Mouse (Mus musculus) thymus, adult 2 months (tissue): ENCODE measurements around the gene Arhgef7.

Experiments
- CTCF ChIP-seq: fragments of 200-500 bp; IDR thresholded peaks from 2 replicates; pipeline ENCODE4 v1.5.1; 2012; ENCODE audit warnings: mild to moderate bottlenecking, control low read depth, low read length, moderate library complexity, borderline replicate concordance; ENCODE audit not compliant: control insufficient read depth, poor library complexity, insufficient read depth; ENCODE audit errors: extremely low read depth
- POLR2A ChIP-seq: fragments of 200-500 bp; IDR thresholded peaks from 2 replicates; pipeline ENCODE4 v1.6.1; 2012; ENCODE audit warnings: mild to moderate bottlenecking, low read length, control low read depth, moderate library complexity; ENCODE audit not compliant: control insufficient read depth, poor library complexity, insufficient read depth; ENCODE audit errors: extremely low read depth

DNA sequence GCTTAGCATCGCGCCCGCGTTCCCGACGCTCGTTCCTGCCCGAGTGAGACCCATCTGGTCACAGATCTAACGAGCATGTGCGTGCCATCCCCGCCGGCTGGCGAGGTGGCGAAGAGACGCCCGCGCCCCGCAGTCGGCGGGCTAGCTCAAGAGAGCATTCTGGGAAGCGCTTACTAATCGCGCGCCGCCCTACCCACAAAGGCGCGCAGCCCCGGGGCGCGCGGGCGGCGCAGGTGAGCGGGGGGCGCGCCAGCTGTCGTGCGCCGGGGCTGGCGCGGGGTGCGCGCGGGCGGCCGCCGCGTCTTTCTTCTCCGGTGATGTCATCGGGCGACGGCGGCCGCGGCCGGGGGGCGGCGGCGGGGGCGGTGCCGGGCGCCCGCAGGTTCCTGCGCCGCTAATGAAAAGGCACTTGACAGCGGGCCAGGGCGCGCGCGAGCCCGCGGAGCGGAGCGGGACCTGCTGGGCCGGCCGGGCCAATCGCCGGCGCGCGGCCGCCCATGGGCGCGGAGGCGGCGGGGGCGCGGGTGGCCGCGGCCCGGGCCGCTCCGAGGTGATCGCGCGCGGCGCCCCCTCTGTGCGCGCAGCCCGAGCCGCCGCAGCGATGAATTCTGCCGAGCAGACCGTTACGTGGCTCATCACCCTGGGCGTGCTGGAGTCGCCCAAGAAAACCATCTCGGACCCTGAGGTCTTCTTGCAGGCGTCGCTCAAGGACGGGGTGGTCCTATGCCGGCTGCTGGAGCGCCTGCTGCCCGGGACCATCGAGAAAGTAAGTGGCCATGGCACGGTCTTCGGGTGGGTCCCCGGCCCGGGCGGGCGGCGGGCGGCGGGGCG lies at the start of gene Arhgef7:
- TF ChIP-seq CTCF (no peak), POLR2A (no peak)
